Comparison of ENCODE assay signal across 8 mouse cellular contexts in genomic region chr10:67126061-67126858, GRCm38 (mm10). TPM values are rescaled to one million over a fixed set of nuclear protein-coding genes. Genes with fewer than 3 reads are reported as not detected.
DNase-seq lines count a peak whose midpoint lies in the region; ATAC-seq and TF ChIP-seq lines count a peak whose summit lies in the region.

No protein-coding gene starts in this region.

- peak overlapping the region; percentile 71 for H3K4me3 ChIP-seq in erythroblast, embryonic 14.5 days (replicated peaks)
- peak overlapping the region; percentile 80 for H3K4me3 ChIP-seq in hindbrain, embryonic 16.5 days (ENCODE audit: low read length)
- peak overlapping the region; percentile 63 for H3K4me3 ChIP-seq in left cerebral cortex, adult 2 months
- peak overlapping the region; percentile 83 for H3K4me3 ChIP-seq in stomach, embryonic 16.5 days (replicated peaks; ENCODE audit: low read length)

- intact Hi-C loops in left cerebral cortex, adult 2 months (cut with DNase I): loop anchor here (1.0 to 5.0 kb wide), 3 partner anchors 30 to 214 kb away; partner anchors contain the start of genes Jmjd1c and Reep3

- peaks cover 12% of the 10 kb centered on the region for H3K4me1 ChIP-seq in erythroblast, embryonic 14.5 days (ENCODE audit: control insufficient read depth)
- peaks cover 14% of the 10 kb centered on the region for H3K4me1 ChIP-seq in hindbrain, embryonic 16.5 days (ENCODE audit: control insufficient read depth, insufficient read depth, low read depth, low read length)
- peaks cover 15% of the 10 kb centered on the region; the same call in 1 of the 2 replicates for H3K4me1 ChIP-seq in stomach, embryonic 16.5 days (ENCODE audit: control insufficient read depth, insufficient read depth, low read length)

- peak overlapping the region; percentile 82 for H3K9ac ChIP-seq in hindbrain, embryonic 16.5 days (ENCODE audit: low read depth, low read length)
- H3K9ac ChIP-seq in stomach, embryonic 16.5 days (ENCODE audit: low read length): peak overlapping the region; percentile 90

- H3K4me2 ChIP-seq in hindbrain, embryonic 16.5 days (ENCODE audit: low read length): peak overlapping the region; percentile 78
- H3K4me2 ChIP-seq in stomach, embryonic 16.5 days (ENCODE audit: low read depth, low read length): peak overlapping the region; percentile 95

- 2% methylated on average over 37 of the region's 50 CpGs for WGBS in hindbrain, embryonic 16.5 days
- WGBS in stomach, embryonic 16.5 days: 1% methylated on average over 41 of the region's 50 CpGs

- peak; percentile 79 for DNase-seq in gastrocnemius, adult 18-20 months (ENCODE audit: low spot score)
- peak in 1 of 2 experiments; percentile 69 for DNase-seq in left cerebral cortex, adult 2 months (ENCODE audit: extremely low spot score in 1 of 2, low spot score in 2 of 2)

- no peak for ATAC-seq in erythroblast, adult 5-6 weeks (replicated peaks; ENCODE audit: low FRiP score, poor library complexity, severe bottlenecking)
- ATAC-seq in common myeloid progenitor, adult 5-6 weeks (replicated peaks; ENCODE audit: low read depth, poor library complexity, severe bottlenecking): peak; percentile 52
- ATAC-seq in hindbrain, embryonic 16.5 days: peak; percentile 78
- ATAC-seq in megakaryocyte, adult 5-6 weeks (ENCODE audit: poor library complexity, severe bottlenecking): 0 out of 2 replicates have a peak, but pooled peaks have one; percentile 20
- peak; percentile 80 for ATAC-seq in stomach, embryonic 16.5 days (ENCODE audit: insufficient read depth, low FRiP score)

- no peak for TF ChIP-seq CTCF in left cerebral cortex, adult 2 months (IDR thresholded peaks at IDR 0.05)

- H3K27me3 ChIP-seq in erythroblast, embryonic 14.5 days (ENCODE audit: control insufficient read depth): peaks cover 53% of the 10 kb centered on the region
- H3K27me3 ChIP-seq in hindbrain, embryonic 16.5 days (replicated peaks; ENCODE audit: control insufficient read depth, insufficient read depth, low read length): no peaks in the 10 kb centered on the region
- no peaks in the 10 kb centered on the region for H3K27me3 ChIP-seq in stomach, embryonic 16.5 days (ENCODE audit: control insufficient read depth, insufficient read depth, low read length)

- no peaks in the 10 kb centered on the region; the same call in 1 of the 2 replicates for H3K9me3 ChIP-seq in erythroblast, embryonic 14.5 days (ENCODE audit: control insufficient read depth, low read length)
- no peaks in the 10 kb centered on the region for H3K9me3 ChIP-seq in hindbrain, embryonic 16.5 days (ENCODE audit: control insufficient read depth, low read length)
- H3K9me3 ChIP-seq in stomach, embryonic 16.5 days (replicated peaks; ENCODE audit: control insufficient read depth, low read length): no peaks in the 10 kb centered on the region

- no peaks in the 10 kb centered on the region for H3K36me3 ChIP-seq in erythroblast, embryonic 14.5 days (ENCODE audit: control insufficient read depth)
- no peaks in the 10 kb centered on the region for H3K36me3 ChIP-seq in hindbrain, embryonic 16.5 days (ENCODE audit: control insufficient read depth, insufficient read depth, low read length)
- H3K36me3 ChIP-seq in stomach, embryonic 16.5 days (ENCODE audit: control insufficient read depth, insufficient read depth, low read length): no peaks in the 10 kb centered on the region

- H3K27ac ChIP-seq in hindbrain, embryonic 16.5 days (ENCODE audit: low read depth, low read length): peak overlapping the region; percentile 91
- H3K27ac ChIP-seq in left cerebral cortex, adult 2 months: peak overlapping the region; percentile 84
- peak overlapping the region; percentile 74 for H3K27ac ChIP-seq in stomach, embryonic 16.5 days (ENCODE audit: low read length)

RNA-seq across cellular contexts. Expression of gene Reep3, which starts 29.5 kb away (rescaled TPM):
- 0.05 and 0.15 TPM in 2 replicates for polyA plus RNA-seq in erythroblast, embryonic 14.5 days (2012)
- total RNA-seq in erythroblast, adult 5-6 weeks (2015; ENCODE audit: low replicate concordance): 14.8 and 16.5 TPM in 2 replicates
- 6.4 and 8.1 TPM in 2 replicates for total RNA-seq in erythroblast, adult 5-6 weeks (2017; ENCODE audit: low replicate concordance)
- total RNA-seq in common myeloid progenitor, adult 5-6 weeks (2017): 8.5 and 12.5 TPM in 2 replicates
- 10 to 100 TPM; 10.0 to 11.1 TPM for total RNA-seq in gastrocnemius, adult 18-20 months (2021)
- polyA plus RNA-seq in hindbrain, embryonic 16.5 days (2015; fragmentation: Nextera tagmentation; extraction: Ambion mirVana): 32.7 and 36.2 TPM in 2 replicates
- 10 to 100 TPM; 16.6 to 17.8 TPM for total RNA-seq in left cerebral cortex, adult 2 months (2021)
- 84.2 and 101 TPM in 2 replicates for total RNA-seq in megakaryocyte, adult 5-6 weeks (2015)
- total RNA-seq in megakaryocyte, adult 5-6 weeks (2017): 46.7 and 59.2 TPM in 2 replicates
- polyA plus RNA-seq in stomach, embryonic 16.5 days (2015; fragmentation: Nextera tagmentation; extraction: Ambion mirVana): 44.0 and 52.0 TPM in 2 replicates

RNA-seq across cellular contexts. Expression of gene Jmjd1c, which starts 30.3 kb away (rescaled TPM):
- 0.06 and 0.09 TPM in 2 replicates for polyA plus RNA-seq in erythroblast, embryonic 14.5 days (2012)
- 25.4 and 38.5 TPM in 2 replicates for total RNA-seq in erythroblast, adult 5-6 weeks (2015; ENCODE audit: low replicate concordance)
- total RNA-seq in erythroblast, adult 5-6 weeks (2017; ENCODE audit: low replicate concordance): 36.3 and 39.3 TPM in 2 replicates
- total RNA-seq in common myeloid progenitor, adult 5-6 weeks (2017): 134 and 162 TPM in 2 replicates
- 10 to 100 TPM; 23.5 to 25.4 TPM for total RNA-seq in gastrocnemius, adult 18-20 months (2021)
- 33.4 and 35.5 TPM in 2 replicates for polyA plus RNA-seq in hindbrain, embryonic 16.5 days (2015; fragmentation: Nextera tagmentation; extraction: Ambion mirVana)
- total RNA-seq in left cerebral cortex, adult 2 months (2021): 100 to 1,000 TPM in 1 of 2 experiments, 10 to 100 TPM in 1; 86.3 to 102 TPM
- 96.1 and 96.7 TPM in 2 replicates for total RNA-seq in megakaryocyte, adult 5-6 weeks (2015)
- total RNA-seq in megakaryocyte, adult 5-6 weeks (2017): 69.0 and 91.8 TPM in 2 replicates
- polyA plus RNA-seq in stomach, embryonic 16.5 days (2015; fragmentation: Nextera tagmentation; extraction: Ambion mirVana): 26.7 and 30.3 TPM in 2 replicates
